Mouse (Mus musculus): ENCODE results near the gene 4833439L19Rik.

DNA sequence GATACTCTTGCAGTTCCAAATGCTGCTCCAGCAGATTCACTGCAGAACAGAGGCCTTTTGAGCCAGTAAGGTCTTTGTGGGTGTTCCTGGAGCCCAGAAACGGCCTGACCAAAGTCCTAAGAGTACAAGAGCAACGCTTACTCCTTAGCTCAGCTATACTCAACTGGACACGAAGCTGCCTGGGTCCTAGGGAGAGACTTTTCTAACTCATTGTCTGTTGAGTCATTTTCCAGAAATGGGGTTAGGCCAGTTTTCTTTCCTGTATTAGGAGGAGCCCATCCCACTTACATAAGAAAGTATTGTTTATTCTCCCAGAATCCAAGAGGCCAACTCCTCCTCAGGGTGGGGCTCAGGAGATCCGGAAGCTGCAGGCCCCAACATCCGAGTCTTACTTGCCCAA, 40.2 kb upstream of the 4833439L19Rik start:
- TF ChIP-seq POLR2A (IDR thresholded peaks at IDR 0.05; ENCODE audit: borderline replicate concordance, low read depth, low read length) (no peak), CTCF (IDR thresholded peaks at IDR 0.05; ENCODE audit: low read depth, low read length) (no peak)

All from bone marrow macrophage, adult 2 months (primary cell).